Mouse (Mus musculus): ENCODE data around the gene A930004D18Rik.

DNA sequence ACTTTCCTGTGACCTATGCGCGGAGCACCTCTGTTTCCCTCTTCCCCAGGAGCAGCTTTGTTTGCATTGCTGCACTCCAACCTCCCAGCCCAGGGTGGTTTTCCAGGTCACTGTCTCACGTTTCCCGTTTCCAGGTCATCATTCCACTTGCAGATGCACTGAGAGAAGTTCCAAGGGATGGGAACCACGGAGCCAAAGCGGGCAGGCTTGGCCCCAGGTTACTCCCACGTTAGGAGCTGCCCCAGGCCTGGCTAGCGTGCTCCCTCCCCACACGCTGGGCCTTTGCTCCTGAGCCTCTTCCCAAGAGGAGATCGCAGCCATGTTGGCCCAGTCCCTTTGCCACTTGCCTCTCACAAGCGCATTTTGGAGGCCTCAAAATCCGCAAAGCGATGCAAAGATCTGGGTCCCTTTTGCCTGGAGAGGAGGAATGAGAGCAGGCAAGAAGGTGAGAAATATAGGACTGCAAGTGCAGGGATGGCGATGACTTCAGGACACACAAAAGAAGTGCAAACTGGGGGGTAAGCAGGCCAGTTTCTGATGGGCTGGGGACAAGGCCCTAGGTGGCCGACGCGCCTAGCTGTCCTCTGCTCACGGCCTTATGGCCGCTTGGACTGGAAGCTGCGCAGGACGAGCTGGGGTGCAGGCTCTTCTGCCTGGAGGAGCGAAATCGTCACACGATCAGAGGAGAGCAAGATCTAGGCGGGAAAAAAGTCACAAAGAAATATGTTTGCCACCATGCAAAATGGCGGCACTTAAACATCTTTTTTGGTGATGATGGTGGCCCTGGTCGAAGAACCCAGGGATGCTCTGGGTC lies 3.0 kb upstream of the A930004D18Rik start:
- TF ChIP-seq POLR2A (IDR thresholded peaks at IDR 0.05; ENCODE audit: extremely low read depth, insufficient read depth, low read length) (no peak), CTCF (IDR thresholded peaks at IDR 0.05; ENCODE audit: low read depth, low read length) (no peak)

Measured in liver, adult 2 months (tissue).